Comparison of ENCODE assay signal across 13 mouse cellular contexts in the genomic region with DNA sequence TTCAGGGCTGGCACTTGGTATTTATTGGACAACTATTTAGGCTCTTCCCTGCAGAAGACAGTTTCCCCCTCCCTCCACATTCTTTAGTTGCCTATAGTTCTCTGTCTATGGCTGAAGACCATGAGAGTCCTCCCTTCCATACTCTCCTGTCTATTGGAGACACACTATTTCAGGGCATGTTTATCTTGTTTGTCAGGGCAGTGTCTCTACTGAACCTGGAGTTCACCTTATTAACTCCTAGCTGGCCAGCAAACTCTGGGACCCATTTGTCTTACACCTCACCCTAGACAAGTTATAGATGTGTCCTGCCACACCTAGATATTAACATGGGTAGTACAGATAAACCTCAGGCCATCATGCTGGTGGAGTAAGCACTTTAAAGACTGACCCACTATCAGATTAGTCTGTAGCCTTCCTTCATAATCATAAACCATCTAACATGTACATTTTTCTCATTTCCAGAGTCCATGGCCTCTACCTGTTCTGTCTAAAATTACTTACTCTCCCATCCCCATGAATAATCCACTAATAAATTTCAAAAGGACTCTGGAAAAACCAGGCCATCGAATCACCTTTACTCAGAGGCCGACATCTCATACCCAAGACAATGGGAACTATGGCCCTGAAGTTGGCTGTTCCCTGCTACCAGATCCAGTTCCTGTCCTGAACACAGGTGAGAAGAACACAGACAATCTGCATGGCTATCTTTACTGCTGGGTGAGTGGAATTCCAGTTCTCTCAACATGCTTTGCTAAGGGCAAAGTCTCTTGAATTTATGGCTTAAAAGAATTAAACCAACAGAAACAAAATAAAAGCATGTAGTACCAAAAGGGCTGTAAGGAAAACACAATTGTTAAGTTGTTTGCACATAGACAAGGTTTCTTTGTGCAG.
"Had no signal": no experiment of that assay in that cellular context is flagged by ENCODE, and none has a peak within 500 bp of the region (broad histone marks: within the 10 kb centered on the region; RNA-seq: fewer than 3 reads in every experiment).

No protein-coding gene starts in this region.

- H3K36me3 ChIP-seq: limb, embryonic 12.5 days; lung, embryonic 15.5 days had no signal

- DNase-seq: kidney, adult 2 months; kidney, postnatal 14 days; midbrain, embryonic 14.5 days; spleen, adult 18-20 months; thymus, postnatal 36 days had no signal

- H3K27me3 ChIP-seq: kidney, embryonic 15.5 days; limb, embryonic 12.5 days; lung, embryonic 15.5 days; neural tube, embryonic 12.5 days had no signal

- H3K4me1 ChIP-seq: lung, embryonic 15.5 days had no signal

- H3K4me2 ChIP-seq: hindbrain, embryonic 14.5 days; kidney, embryonic 15.5 days; limb, embryonic 12.5 days; lung, embryonic 15.5 days; neural tube, embryonic 12.5 days had no signal

- H3K9me3 ChIP-seq: kidney, embryonic 15.5 days; limb, embryonic 12.5 days; lung, embryonic 15.5 days; midbrain, embryonic 10.5 days; neural tube, embryonic 12.5 days had no signal

- H3K27ac ChIP-seq: hindbrain, embryonic 14.5 days; kidney, embryonic 15.5 days; left cerebral cortex, adult 2 months; limb, embryonic 12.5 days; lung, embryonic 15.5 days; midbrain, embryonic 10.5 days; neural tube, embryonic 12.5 days had no signal

- H3K4me3 ChIP-seq: kidney, embryonic 15.5 days; left cerebral cortex, adult 2 months; limb, embryonic 12.5 days; lung, embryonic 15.5 days; midbrain, embryonic 10.5 days; myocyte; neural tube, embryonic 12.5 days had no signal

- H3K9ac ChIP-seq: hindbrain, embryonic 14.5 days; kidney, embryonic 15.5 days; limb, embryonic 12.5 days; lung, embryonic 15.5 days; neural tube, embryonic 12.5 days had no signal
